Mouse (Mus musculus): ENCODE results near the gene Rnf126.
"Not testable (repeated sequence)": the region's sequence is repeated elsewhere in the genome, so short reads cannot be mapped to it uniquely, and the experiment has no call there.

Rnf126 gene

DNA sequence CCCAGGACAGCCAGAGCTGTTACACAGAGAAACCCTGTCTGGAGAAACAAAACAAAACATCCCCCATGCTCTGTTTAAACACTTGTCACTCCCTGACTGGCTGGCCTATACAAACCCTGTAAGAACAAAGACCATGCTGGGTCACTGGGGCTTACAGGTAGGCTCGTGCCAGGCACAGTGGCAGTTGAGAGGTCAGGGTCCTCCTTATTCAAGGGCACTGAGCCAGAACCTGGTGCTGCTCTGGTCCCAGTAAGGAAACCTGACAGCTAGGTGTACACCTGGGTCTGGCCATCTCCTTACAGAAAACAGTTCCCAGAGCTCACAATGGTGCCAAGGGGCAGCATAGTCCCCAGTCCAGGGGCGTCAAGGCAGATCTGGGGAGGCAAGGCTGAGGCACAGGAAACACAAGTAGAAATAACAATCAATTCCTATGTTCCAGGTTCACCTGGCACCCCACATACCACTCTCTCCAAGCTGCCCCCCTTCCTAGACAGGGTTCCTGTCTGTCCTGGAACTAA lies 1.5 kb downstream of the Rnf126 start:
- no peak for DNase-seq

DNA sequence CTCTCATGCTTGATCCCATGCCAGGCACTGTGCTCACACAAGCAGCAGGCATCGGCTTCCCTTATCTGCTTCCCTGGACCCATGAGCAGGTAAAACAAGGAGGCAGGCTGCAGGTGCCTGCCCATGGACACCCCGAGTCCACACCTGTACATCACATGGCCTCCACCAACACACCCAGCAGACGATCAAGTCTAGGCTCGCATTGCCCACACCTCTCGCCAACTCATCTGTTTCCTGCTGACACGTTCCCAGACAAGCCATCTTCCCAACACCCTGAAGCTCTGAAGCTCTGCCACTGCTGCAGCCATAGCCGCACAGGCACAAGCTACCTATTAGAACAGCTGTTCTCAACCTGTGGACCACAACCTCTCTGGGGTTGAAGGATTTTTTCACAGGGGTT lies 2.5 kb downstream of the Rnf126 start:
- no peak for DNase-seq

DNA sequence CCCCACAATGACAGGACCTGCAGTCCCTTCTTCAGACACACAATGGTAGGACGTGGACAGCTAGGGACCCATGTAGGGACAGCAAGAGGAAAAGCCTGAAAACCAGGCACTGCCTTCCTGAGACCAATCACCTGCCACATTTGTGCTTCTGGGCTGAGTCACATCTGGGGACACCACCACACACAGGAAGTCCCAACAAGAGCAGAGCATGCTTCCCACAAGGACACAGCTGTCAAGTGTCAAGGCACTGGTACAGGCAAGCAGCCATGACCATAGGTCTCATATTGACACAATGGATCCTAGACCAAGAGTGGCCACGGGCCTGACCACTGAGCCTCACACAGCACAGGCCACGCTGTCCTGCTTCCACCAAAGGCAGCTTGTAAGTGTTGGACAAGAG lies 3.9 kb downstream of the Rnf126 start:
- no peak for DNase-seq

DNA sequence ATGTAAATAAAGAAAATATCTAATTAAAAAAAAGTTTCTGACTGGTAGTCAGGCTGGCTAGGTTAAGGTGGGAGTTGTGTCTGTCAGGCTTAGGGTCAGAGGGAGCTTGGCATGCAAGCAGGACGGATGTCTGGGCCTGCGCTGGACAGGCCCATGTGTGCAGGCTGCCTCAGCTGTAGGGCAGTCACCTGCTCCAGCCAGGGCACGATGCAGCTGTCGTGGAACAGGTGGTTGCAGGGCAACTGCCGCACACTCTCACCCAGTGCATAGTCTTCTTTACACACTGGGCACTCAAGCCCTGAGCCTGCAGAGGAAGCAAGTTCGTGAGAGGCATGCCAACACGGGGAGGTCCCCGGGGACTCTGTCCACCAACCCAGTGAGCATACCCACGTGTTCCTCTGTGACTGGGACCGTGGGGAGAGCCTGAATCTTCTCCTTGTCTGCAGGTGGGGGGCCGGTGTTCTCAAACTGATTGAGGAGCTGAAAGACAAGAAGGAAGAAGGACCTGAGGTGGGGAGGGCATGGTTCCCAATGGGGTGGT lies 6.1 kb downstream of the Rnf126 start:
- DNase-seq: no peak

DNA sequence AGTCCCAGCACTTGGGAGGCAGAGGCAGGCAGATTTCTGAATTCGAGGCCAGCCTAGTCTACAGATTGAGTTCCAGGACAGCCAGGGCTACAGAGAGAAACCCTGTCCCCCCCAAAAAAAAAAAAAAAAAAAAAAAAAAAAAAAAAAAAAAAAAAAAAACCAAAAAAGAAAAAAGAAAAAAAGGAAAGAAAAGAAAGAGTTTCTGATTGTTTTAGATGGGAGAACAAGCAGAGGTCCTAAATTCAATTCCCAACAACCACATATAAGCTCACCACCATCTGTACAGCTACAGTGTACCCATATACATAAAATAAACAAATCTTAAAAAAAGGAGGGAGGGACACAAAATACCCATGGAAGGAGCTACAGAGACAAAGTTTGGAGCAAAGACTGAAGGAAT lies 7.1 kb downstream of the Rnf126 start:
- not testable (repeated sequence) for DNase-seq

DNA sequence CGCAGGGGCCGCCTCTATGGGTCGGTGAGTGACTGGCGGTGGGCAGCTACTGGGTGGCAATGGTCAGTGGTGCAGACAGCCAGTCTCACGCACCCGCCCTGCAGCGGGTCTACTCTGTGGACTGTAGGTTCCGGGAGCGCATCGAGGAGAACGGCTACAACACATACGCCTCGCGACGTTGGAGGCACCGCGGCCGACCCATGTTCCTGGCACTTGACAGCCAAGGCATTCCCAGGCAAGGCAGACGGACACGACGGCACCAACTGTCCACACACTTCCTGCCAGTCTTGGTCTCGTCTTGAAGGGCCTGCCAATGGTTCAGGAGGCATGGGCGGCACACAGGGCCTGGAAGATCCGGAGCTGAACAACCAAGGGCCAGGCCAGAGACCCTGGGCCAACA lies 10.1 kb downstream of the Rnf126 start:
- no peak for DNase-seq

DNA sequence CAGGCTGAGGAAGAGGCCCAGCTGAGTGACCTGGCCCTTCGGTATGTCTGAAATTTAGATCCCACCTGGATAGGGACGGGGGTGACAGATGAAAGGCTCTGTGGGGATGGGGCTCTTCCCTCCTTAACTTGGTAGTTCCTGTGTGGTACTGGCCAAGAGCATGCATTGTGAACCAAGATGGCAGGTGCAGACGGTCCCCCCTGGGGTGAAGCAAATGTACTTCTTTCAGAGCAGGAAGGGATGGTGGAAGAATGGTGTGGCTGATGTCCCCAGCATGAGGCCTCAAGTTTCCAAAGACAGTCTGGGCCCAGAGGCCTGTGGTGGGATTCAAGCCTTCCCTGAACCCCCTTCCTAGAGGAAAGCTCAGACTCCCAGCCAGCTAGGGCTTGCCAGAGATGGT lies 10.9 kb downstream of the Rnf126 start:
- DNase-seq: no peak

DNA sequence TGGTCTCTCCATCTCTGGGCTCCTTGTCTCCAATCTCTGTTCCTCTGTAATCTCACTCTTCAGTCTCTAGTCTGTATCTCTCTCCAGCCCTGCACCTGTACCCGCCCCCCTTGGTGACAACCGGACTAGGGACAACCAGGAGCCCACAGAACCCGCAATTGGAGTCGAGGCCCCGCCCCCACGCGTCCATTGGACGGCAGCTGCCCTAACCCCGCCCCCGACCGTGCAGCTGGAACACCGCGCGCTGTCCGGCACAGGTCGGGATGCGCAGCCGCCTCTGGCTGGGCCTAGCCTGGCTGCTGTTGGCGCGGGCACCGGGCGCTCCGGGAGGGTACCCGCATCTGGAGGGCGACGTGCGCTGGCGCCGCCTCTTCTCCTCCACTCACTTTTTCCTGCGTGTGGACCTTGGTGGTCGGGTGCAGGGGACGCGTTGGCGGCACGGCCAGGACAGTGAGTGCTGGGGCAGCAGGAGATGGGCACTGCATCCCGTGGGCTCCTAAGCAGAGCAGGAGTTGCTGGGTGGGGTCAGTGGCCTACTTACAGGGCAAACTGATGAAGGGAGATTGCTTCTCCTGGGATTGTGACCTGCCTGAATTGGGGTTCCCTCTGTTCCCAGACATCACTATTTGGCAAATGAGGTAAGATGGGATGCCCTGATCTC lies 11.8 kb downstream of the Rnf126 start, which contains the start of gene Fgf22:
TSS of gene Fgf22 (plus strand) at position 221 of the 661 bp plus-strand sequence.
- DNase-seq: peak; percentile 18 to 24

DNA sequence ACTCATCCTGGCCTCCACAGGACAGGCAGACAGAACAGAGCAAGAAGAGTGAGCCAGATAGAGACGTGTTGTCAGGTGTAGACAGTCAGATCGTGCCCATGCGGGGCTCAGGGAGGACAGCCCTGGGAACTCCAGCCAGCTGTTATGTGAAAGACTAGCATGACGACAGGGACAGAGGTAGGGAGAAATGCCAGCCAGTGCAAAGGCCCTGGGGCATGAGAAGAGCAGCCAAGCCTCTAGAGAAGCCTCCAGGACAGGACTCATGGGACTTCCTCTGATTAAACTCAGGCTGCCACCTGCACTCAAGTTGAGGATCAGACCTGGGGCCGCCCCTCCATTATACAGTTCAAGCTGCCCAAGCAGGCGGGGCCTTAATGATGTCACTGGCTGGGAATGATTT lies 18.3 kb downstream of the Rnf126 start:
- no peak for DNase-seq

DNA sequence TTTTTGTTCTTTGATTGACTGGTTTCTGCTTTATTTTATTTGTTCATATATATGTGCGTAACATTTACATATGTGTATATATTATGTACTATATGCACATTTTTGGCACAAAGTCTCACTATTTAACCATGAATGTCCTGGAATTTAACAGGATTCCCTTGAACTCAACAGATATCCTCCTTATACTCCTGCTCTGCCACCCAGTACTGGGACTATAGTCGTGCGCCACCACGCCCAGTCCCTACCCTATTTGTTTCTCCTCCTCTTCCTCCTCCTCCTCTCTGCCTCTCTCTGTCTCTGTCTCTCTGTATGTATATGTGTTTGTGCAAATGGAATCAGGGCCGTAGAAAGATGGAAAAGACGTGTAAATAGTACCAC lies 20.0 kb downstream of the Rnf126 start:
- no peak for DNase-seq

DNA sequence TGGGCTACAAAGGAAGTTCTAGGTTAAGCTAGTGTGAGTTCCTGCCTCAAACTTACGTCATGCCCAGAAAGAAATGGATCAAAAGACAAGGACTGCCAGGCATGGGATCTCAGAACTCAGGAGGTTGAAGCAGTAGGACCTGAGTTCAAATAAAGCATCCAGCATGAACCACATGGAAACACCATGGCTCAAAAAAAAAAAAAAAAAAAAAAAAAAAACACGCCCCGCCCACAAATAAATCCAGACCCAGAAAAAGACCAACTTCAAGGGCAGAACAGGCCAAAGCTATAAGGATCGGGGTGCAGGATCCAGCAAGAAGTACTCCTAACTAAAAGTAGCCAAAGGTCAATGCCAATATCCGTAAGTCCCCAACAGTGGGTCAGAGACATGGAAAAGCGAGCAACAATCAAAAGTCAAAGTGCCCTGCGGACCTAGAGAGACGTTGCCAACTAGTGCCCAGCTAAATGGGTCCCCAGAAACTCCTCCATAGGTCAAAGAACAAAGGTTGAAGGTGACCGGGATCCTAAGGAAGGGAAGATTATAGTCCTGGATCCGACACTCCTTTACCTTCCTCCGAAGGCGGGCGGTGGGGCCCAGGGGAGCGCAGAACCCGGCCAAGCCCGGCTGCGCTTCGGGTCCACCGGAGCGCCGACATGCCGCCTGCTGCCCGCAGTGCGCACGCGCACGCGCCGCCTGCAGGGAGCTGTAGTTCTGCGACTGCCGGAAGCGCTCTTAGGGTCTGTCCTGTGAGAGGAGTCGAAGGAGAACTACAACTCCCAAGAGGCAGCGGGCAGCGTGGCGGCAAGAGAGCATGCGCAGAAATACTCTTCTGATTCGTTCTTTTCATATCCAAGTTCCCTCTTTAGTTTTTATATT lies 20.6 kb downstream of the Rnf126 start, which contains the start of gene Polrmt:
TSS of gene Polrmt (minus strand) at position 684 of the 876 bp plus-strand sequence.
- peak; percentile 93 for DNase-seq

DNA sequence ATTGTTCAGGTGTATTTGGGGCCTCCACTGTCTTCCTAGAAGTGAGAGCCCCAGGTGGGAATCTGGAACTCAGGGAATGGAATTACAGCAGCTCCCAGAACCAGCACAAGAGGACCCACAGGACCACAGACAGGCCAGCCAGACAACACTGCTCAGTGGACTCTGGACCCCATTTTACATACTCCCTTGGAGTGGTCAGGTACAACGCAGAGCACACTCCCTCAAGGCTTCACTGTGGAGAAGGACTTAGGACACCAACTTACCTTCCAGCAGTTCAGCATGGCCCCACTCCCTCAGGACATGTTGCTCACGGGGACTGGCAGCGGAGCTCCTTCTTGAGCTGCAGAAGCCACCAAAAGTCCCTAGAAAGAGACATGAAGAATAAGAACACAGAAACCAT lies 21.3 kb downstream of the Rnf126 start:
- DNase-seq: no peak

DNA sequence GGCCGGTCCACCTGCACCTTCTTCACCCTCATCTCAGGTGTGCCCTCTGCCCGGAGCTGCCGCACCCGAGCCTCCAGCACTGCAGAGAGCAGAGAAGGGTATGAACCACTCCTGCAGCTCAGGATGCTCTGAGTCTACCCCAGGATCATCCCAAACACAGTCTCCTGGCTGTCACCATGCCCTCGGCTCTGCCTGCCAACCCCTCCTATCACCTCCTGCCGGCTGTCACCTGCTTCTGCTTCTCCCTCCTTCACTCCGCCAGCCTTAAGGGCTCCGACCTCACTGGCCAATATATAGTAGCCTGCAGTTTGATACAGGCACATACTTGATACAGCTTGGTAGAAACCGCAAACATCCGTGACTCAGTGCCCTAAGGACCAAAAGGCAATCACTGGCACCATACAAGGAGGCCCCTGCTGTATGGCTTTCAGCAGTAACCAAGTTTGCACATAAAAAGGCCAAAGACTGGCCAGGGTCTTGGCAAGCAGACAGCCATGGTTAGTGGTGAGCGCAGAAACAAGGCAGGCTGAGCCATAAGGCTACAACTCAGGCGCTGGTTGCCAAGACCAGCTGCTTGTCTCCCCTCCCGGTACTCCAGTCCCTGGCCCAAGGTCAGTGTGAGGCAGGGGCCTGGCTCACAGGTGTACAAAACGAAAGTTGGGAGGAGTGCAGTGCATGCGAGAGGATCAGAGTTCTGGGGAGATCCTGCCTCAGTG lies 22.9 kb downstream of the Rnf126 start:
- no peak for DNase-seq

DNA sequence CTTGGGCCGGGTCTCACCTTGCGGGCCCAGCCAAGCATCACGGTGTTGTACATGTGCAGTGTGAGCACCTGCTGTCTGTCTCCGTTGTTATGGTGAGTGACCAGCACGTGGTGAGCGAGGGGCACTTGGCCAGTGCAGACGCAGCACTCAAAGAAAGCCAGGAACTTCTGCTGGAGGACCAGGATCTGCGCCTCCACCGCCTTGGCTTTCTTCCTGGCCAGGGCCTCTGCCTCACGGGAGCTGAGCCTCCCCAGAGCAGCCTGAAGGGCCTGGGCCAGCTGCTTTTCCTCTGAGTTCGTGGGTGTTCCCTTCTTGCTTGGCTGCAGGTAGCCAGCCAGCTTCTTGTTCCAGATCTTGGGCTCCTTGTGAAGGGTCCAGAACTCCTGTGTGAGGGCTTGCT lies 23.6 kb downstream of the Rnf126 start:
- DNase-seq: no peak

DNA sequence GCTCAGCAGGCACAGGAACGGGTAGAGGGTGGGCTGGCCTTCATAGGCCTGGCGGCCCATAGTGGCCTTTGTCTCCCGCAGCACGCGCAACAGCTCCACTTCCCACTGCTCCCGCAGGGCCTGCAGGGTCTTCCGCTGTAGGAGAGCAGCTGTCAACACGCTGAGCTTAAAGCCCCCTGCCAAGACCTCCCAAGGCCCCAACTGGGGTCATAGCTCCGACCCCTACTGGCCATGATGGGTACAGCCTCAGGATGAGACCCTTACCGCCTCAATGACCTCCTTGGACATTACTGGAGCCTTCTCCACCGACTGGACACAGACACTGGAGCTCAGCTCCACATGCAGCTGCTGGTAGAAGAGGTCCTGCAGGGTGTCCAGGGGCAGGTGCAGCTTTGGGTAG lies 25.9 kb downstream of the Rnf126 start:
- no peak for DNase-seq

DNA sequence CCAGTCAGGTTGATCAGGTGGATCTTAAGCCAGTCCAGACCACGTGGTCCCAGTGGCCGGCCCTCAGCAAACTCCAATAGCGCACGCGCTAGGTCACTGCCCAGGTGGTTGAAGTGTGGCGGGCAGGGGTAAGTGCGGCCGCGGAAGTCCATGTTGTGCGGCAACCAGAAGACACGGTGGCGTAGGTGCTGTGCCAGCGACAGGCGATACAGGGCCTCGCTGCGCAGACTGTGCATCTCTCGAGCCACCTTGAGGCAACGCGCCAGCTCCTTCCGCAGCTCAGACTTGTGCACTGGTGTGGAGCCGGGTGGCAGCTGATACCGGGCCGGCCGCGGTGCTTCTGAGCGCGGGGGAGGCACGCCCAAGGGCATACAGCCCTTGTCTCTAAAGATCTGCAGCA lies 27.5 kb downstream of the Rnf126 start:
- no peak for DNase-seq

DNA sequence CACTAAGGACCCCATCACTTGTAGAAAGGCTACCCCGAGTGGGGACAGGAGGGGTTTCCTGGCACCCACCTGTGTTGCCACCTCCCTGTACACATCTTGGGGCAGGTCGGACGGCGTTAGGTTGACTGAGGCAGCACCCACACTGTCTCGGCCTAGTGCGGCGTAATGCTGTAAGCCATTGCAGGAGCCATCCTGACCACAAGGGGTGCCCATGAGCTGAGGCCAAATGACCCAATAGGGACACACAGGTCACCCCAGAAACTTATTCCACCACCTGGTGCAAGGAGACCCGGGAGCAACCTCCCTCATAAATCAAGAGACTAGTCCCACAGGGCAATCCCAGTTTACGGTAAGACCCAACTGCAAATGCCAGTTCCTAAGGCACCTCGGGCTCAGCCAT lies 28.5 kb downstream of the Rnf126 start:
- DNase-seq: peak; percentile 17 to 28

DNA sequence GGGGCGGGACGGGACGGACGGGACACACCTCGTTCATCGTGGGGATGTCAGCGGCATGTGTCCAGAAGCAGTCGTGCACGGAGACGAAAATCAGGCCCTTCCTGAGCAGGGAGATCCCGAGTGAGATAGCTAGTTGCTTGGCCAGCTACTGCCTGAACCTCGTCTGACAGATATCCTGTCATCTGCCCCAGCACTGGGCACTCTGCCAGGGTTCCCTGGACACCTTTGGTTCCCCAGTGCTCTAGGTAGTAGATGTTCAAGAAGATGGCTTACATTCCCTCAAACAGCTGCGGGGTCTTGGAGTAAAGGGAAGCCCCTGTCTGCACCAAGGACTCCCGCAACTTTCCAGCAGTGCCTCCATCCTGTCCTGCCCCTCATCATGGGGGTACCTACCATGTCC lies 30.0 kb downstream of the Rnf126 start:
- DNase-seq: no peak

DNA sequence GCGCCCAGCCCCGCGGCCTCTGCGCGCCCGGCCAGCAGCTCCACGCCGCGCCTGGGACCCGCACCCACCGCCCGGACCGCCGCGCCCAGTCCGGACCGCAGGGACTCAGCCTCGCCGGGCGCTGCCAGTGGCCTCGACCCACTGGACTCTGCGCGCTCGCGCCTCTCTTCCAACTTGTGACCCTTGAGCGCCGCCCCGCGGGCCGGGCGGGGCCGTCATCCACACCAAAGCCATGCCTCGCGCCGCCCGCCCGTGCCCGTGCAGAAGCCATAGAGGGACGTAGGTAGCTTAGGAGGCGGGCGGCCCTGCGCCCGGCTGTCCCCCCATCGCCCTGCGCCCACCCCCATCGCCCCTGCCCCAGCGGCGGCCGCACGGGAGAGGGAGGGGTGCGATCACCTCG lies 31.4 kb downstream of the Rnf126 start:
- DNase-seq: no peak

DNA sequence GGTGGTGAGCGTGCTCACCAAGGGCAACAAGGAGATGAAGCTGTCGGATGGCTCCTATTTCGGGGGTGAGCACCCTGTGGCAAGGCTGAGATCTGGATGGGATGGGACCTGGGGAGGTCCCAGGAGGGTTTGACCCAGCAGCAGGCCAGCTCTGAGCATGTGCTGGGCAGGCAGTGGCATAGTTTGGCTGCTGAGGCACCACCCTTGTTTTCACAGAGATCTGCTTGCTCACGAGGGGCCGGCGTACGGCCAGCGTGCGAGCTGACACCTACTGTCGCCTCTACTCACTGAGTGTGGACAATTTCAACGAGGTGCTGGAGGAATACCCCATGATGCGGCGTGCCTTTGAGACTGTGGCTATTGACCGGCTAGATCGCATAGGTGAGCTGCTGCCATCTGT lies 32.9 kb downstream of the Rnf126 start:
- DNase-seq: no peak

DNA sequence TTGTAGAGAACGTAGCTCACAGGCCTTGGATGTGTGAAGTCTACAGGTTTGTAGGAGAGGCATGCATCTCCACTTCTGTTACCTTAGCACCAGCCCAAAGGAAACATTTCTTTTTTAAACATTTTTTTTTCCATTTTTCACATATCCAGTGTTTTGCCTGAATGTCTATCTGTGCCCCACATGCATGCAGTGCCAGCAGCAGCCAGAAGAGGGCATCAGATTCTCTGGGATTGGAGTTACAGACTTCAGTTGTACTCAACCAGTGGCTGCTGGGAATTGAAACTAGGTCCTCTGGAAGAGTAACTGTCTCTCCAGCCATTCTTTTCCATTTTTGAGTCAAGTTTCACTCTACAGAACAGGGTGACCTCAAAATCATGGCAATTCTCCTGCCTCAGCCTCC lies 34.3 kb downstream of the Rnf126 start:
- peak; percentile 67 to 70 for DNase-seq

DNA sequence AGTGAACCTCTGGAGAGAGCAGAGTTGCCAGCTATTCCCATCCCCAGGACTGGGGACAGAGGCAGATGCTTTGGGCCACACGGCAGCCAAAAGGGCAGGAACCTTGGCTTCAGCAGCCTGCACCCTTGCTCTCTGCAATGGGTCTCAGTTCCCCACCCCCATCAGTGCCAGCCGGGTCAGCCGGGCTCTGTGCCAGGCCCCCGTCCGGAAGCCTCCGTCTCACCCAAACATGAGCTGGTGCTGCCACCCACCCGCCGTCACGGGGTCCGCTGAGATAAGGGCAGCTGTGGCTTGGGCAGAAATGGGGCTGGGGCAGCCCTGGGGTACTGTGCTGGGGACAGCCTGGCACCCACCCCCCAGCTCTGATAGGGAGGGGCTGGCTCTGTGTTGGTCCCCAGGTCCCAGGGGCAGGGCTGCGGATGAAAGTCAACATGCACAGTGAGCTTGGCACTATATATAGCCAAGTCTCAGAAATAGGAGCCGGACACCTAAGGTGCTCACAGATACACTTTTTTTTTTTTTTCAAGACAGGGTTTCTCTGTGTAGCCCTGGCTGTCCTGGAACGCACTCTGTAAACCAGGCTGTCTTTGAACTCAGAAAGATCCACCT lies 37.3 kb downstream of the Rnf126 start:
- no peak for DNase-seq
